Mouse (Mus musculus) granulocyte monocyte progenitor cell, adult 5-6 weeks (primary cell): ENCODE results near the gene Rgl1. TPM values are rescaled to one million over a fixed set of nuclear protein-coding genes. Genes with fewer than 3 reads are reported as not detected.

Source experiments
- ATAC-seq: replicated peaks from 2 replicates; pipeline ENCODE4 v1.8.0; 2016; ENCODE audit warnings: mild to moderate bottlenecking, moderate TSS enrichment, inconsistent platforms; ENCODE audit not compliant: poor library complexity, severe bottlenecking
- total RNA-seq, 2 experiments: library from RNA; stranded (forward) in 1 of 2; stranded (reverse) in 1 of 2; fragments of 200-712, 200-1000 nt in 1 of 2; fragments of >200 nt in 1 of 2; fragmentation: Nextera tagmentation in 1 of 2; gene quantifications; 2 replicates each; pipeline ENCODE4 v1.2.3; 2014 to 2017

Gene Rgl1
- total RNA-seq, 2 experiments from 2014 or later = 0.46 to 3.3 TPM

DNA sequence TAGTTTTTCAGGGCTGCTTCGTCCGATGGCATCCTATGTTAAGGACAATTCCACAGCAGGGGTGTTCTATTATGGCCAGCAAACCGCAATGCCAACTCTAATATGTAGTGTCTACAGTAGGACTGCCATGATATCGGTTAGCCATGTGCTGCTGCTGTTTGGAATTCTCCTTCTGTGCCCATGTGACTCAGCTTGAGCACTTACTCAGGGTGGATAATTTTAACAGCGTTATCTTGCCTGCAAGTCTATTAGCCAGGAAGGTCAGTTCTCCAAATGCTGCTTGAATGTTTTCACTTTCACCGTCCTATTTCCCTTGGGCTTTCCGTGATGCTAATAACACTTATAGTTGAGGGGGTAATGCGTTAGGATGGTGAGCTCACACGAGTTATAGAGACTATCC is 240.0 kb downstream of the Rgl1 start:
- no peak for ATAC-seq

- ATAC-seq = peak; percentile 72
Observed at GRCm38 (mm10) chr1:152524987-152525648, 241.0 kb downstream of the Rgl1 start.

DNA sequence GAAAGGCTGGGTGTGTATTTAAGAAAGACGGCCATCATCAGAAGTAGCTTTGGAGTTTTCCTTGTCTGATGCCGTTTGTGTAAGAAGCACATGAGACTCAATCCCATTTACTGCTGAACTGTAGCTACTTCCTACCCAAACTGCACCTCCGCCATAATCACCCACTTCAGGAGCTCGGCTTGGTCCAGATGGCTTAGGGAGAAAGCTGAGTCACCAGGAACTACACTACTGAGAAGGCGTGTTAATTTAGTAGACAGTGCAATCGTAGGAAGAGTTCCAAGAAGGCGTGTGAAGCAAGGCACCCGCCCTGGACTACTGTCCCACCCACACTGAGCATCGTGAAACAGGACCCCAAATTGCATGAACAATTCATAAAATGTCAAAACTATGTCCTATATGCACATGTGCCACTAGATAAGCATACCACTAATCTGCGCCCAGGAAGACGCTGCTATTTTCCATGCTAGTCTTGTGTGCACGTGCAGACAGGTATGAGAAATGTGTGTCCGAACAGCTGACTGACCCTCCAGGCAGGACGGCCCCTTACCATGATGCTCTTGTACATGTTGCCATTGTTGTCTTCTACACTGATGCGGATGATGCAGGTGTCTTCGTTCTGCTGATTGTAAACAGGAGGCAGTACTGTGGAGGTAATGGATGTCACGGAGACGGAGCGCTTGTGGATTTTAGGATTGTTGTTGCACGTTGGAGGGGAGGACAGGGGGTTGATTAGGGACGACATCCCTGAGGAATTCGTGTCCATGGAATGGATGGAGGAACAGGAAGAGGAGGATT is 241.9 kb downstream of the Rgl1 start:
- ATAC-seq = no peak

GRCm38 (mm10) chr1:152523292-152523691 is 242.9 kb downstream of the Rgl1 start:
- ATAC-seq = no peak

- ATAC-seq = no peak
Observed at GRCm38 (mm10) chr1:152522226-152522625, 243.9 kb downstream of the Rgl1 start.

DNA sequence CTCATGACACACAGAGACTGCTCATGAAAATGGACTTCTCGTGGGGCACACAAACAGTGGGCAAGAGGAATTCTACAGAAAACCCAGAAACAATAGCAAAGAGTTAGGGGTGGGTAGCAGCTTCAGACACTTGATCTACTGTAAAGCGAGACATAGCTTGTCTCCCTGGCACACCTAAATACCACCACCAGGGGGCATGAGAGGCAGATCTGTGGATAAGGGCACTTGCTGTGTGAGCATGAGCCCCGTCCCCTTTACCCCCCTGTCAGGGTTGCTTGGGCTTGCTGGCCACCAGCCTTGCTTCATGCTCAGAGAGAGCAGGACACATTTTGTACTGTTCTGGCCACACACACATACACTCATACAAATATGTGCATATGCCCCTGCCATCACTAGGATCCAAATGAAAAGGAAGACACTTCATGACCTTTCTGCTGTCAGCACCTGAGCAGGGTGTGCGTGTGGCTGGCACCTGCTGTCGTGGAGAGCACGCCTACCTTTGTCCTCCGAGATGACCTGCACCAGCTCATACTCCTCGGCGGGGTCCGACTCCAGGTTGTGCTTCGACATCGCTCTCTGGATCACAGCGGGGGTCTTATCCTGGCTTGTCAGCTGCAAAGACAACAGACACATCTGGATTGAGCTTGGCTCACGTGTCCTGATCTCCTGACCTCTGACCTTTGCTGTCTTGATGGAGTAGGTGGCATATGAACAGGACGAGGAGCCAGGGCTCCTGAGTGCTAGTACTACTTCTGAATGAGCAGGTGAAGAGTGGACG is 245.2 kb downstream of the Rgl1 start:
- peak; percentile 71 for ATAC-seq

DNA sequence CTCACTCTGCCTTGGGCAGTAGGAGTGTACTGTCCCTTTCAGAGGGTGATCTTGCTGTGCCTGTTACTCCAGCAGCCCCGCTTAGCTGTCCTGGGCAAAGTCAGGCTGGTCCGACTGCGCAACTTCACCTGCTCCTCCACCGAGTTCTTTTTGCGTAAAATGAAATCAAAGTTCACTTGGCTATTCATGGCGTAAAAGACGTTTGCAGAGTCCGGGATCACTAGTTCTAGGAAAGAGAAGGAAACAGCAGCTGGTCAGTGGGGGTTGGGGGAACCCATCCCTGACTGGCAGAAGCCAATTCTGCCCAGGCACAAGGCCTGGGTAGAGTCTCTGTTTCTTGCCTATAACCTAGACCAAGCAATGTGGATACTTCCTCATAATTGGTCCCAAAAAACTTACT is 247.2 kb downstream of the Rgl1 start:
- no peak for ATAC-seq

- no peak for ATAC-seq
Observed at GRCm38 (mm10) chr1:152517057-152517570, 249.0 kb downstream of the Rgl1 start.

DNA sequence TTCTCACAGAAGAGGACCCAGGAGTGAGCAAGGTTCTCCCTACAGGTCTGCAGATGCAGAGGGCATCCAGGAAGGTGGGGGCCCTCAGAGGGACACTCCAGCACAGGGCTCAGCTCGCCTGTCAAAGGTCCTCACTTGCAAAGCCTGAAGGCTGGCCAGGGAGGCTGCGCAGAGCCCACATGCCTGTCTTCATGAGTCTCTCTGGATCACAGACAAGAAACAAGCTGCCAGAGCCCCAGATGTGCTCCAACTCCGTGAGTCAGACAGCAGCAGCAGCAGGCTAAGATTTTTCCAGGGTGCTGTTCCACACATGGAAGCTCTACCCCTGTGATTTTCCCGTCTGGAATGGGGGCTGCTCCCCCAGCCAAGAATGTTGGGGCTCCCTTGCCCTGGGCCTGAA is 251.9 kb downstream of the Rgl1 start:
- ATAC-seq = no peak

- ATAC-seq = peak; percentile 100
Observed at GRCm38 (mm10) chr1:152511237-152511636, 254.9 kb downstream of the Rgl1 start.

DNA sequence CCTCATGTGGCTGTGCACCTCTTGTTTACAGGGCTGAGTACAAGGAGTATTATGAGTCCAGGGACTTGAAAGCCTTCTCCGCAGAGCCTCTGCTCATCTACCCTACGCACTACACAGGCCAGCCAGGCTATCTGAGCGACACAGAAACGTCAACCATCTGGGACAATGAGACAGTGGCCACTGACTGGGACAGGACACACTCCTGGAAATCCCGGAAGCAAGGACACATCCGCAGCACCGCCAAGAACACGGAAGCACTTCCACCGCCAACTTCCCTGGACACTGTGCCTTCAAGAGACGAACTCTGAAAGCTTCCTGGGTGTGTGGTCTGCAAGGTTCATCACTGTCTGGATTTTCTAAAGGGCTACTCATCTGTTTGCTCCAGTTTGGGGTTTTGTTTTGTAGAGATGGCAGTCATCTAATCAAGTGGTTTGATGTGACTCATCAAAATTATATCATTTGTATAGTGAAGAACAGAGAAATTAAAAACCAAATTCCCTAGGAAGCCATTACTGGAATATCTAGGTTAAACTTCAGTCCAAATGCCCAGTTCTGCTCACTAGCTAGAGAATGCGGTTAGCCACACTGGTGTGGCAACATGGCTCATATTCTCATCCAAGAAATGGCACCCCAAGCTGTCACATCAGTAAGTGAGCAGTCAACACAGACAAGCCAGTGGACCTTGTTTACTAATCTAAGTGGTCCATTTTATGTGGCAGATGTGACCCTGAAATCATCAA is 257.5 kb downstream of the Rgl1 start:
- no peak for ATAC-seq

GRCm38 (mm10) chr1:152506726-152507125 is 259.4 kb downstream of the Rgl1 start:
- ATAC-seq = no peak

GRCm38 (mm10) chr1:152506175-152506574 is 260.0 kb downstream of the Rgl1 start:
- ATAC-seq = no peak

DNA sequence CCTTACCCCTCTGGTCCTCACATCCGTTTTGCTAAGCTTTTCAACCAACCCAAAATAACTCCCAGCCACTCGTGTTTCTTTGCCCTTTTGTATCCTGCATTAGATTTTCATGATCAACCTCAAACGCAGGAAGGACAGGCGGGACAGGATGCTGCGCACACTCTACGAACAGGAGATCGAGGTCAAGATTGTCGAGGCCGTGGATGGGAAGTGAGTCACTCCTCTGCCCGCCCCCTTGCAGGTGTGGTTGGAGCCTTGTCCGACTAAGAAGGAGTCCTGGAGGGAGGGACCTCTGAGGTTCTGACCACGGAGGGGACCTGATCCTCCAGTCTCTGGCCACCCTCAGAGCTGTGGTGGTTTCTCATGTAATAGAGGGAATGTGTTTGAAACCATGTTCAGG is 266.3 kb downstream of the Rgl1 start:
- ATAC-seq = no peak

DNA sequence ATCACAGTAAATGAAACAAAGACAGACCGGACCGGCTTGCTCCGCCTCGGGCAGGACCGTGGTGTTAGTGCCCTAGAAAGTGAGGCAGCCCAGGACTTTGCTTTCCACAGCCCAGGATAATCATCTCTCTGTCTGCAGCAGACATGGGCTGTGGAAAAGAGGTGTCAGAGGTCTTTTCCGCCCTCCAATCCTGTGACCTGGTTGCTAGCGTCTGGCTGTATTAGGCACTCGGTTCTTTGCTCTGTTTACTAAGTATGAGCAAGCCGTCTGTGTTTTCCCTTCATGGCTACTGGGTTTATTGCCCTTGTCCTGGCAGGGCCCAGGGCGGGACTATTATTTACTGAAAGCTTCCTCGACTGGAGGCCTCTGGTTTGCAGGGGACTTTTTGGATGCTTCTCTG is 268.6 kb downstream of the Rgl1 start:
- ATAC-seq = no peak

- ATAC-seq = no peak
Observed at GRCm38 (mm10) chr1:152496831-152497230, 269.3 kb downstream of the Rgl1 start.

DNA sequence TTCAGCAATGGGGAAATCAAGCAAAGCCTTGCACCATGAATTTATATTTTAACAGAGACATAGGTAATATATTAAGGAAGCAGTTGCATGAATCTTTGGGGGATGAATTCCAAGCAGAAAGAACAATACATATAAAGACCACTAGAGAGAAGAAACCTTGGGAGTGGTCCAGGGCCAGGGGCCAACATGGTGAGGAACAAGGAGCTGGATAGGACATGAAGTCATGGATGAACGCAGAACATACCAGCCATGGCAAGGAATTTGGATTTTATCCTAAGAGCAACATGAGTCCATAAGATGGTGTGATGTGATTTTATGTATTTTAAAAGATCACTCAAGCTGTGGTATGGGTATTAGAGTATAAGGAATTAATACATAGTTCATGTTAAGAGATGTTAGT is 273.9 kb downstream of the Rgl1 start:
- ATAC-seq = no peak

DNA sequence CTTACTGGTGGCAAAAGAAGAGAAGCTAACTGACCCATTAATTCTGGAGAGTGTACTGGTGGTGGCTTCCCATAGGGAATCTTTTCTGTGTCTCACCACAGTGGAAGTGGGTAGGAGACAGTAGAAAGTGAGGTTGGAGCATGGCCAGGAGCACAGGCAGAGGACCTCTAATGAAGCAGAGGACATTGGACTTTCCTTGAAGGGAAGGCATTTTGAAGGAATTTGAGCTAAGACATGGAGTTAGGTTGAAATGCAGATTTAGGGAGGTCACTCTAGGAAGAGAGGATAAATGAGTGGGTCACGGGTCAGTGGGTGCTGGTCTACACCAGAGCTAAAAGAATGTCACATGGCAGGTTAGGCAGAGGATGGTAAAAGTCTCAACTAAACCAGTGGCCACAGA is 275.3 kb downstream of the Rgl1 start:
- no peak for ATAC-seq

GRCm38 (mm10) chr1:152476126-152476525 is 290.0 kb downstream of the Rgl1 start:
- no peak for ATAC-seq

DNA sequence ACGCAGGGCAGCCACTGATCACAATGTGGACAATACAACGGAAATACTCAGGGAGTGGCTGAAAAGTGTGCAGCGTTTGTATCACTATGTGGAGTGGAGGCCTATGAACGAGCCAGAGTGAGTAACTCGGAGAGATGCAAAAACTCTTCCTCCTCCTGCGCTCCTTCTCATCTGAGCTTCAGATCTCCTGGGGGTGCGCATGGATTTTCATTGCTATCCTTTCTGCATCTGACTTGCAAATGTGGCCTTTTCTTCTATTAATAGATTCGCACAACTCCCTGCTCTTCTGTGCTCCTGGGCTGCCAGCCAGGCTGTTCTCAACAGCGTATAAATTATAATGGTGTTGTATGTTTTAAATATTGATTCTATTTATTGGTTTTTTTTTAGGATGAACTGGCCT is 297.7 kb downstream of the Rgl1 start:
- no peak for ATAC-seq
